Mouse (Mus musculus): ENCODE data around the gene Mllt10.

The Mllt10 gene

DNA sequence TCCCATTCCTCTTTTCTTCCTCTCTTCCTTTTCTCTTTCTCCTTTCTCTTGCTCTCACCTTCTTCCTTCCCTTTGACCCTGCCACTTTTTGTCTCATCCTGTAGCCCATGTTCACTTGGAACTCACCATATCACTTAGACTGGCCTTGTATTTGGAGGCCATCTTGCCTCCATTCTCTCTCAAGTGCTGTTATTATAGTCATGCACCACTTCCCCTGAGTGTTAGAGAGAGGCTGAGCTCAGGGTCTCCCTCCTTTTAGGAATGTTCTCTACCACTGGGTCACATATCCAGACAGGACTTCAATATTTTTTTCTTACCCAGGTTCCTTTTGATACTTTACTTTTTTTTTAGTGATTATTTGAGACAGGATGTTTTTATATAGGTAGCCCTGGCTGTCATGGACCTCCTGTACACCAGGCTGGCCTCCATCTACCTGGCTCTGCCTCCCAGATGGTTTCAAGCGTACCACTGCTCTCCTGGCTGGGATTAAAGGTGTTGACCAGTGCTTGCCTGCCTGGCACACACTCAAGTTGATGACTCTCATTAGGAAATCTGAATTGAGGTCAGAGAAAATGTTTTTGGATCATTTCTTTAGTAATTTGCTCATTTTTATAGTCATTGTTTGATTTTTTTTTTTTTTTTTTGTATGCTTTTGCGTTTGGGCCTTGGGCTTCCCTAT lies 25.3 kb downstream of the Mllt10 start:
- DNase-seq (ENCODE audit: low read depth, low spot score): no peak

- DNase-seq (ENCODE audit: low read depth, low spot score): peak; percentile 45
Observed at GRCm38 (mm10) chr2:18087695-18088094, 32.7 kb downstream of the Mllt10 start.

GRCm38 (mm10) chr2:18093858-18094257 lies 38.8 kb downstream of the Mllt10 start:
- DNase-seq (ENCODE audit: low read depth, low spot score): no peak

DNA sequence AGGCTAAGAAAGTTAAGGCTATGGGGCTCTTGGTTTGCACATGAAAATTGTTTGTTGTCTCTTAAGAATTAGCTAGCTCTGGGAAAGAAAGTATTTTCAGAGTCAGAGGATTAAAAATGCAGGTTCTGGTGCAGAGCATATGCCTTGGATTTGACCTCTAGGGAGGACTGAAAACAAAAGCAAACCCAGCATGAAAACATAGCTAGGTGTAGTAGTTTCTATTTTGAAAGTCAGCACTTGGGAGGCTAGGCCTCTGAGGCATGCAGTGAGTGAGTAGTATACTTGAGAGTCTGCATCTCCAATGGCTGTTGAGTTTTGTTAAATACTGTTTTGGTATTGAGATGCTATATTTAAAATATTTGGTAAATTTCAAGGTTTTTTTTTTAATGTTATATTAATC lies 39.3 kb downstream of the Mllt10 start:
- no peak for DNase-seq (ENCODE audit: low read depth, low spot score)

DNA sequence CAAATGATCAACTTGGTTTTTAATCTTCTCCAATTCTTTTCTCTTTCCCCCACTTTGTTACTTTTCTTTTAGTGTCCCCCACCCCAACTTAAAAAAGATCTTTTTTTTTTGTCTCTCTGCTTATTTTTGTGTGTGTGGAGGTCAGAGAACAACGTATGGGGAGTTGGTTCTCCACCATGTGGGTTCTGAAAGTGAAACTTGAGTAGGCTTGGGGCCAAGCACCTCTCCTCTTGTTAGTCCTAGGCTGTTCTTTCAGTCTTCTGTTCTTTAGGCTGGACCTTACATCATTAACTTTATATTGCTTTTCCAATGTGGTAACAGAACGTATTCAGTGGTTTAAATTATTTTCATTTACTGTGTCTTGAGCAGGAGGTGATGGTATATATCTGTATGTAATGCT lies 40.8 kb downstream of the Mllt10 start:
- no peak for DNase-seq (ENCODE audit: low read depth, low spot score)

DNA sequence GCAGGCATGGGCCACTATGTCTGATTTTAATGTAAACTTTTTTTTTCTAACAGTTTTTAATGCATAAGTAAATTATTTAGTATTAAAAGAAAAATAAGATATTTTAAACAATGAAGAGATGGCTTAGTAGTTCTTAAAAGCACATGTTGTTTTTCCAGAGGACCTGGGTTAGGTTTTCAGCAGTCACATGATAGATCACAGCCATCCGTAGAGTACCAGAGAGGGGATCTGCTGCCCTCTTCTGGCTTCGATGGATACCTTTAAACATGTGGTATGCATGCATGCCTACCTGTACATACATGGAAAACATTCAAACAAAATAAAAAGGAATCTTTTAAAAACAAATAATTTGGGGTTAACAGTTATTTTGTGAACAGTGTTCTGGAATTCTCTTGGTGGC lies 45.9 kb downstream of the Mllt10 start:
- DNase-seq (ENCODE audit: low read depth, low spot score): peak; percentile 73

DNA sequence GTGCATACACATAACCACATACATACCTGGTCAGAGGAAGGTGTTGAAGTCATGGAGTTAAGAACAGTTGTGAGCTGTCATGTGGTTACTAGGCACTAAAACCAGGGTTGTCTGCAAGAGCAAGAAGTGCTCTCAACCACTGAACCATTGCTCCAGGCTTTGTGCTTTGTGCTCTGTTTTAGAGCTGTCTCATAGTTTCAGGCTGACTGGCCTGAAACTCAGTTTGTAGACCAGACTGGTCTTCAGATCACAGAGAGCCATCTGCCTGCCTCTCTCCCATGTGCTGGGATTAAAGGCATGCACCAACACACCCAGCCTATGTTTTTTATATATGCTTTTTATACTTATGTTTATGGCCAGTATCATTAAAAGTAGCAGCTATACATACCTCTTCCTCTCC lies 52.5 kb downstream of the Mllt10 start:
- DNase-seq (ENCODE audit: low read depth, low spot score): no peak

- DNase-seq (ENCODE audit: low read depth, low spot score): no peak
Observed at GRCm38 (mm10) chr2:18108214-18108613, 53.2 kb downstream of the Mllt10 start.

- peak; percentile 77 for DNase-seq (ENCODE audit: low read depth, low spot score)
Observed at GRCm38 (mm10) chr2:18111411-18111810, 56.4 kb downstream of the Mllt10 start.

DNA sequence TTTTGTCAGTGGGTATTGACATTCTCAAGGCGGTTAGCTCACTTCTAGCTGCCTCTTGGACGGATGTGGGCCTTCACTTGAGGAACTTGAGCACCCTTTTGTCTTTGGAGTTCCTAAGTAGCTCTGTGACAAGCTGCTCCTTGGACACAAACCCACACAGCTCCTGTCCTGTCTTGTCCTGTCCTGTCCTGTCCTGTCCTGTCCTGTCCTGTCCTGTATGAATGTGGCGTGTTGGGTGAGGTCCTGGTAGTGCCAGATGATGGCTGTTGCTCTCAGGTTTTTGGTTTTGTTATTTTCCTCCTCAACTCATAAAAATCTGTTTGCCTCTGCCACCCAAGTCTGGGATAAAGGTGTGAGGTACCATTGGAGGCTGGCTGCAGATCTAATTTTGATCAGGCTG lies 61.4 kb downstream of the Mllt10 start:
- DNase-seq (ENCODE audit: low read depth, low spot score): peak; percentile 46

- no peak for DNase-seq (ENCODE audit: low read depth, low spot score)
Observed at GRCm38 (mm10) chr2:18138131-18138530, 83.1 kb downstream of the Mllt10 start.

DNA sequence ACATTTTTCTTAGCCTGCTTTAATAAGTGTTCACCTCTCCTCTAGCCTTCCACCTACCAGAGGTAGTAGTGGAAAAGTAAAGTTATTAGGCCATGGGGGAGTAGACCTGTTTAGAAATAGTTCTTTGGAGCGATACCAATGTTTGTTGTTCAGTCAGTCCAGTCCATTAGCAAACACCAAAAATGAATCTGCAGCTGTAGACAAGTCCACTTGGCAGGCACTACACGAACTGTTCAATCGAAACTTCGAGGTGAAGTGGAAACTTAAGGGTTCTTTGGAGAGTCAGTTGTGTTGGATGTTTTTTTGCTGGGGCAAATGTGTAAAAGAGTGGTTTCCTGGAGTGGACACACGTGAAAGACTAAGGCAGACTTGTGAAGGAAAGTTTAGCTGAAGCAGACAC lies 84.6 kb downstream of the Mllt10 start:
- DNase-seq (ENCODE audit: low read depth, low spot score): no peak

DNA sequence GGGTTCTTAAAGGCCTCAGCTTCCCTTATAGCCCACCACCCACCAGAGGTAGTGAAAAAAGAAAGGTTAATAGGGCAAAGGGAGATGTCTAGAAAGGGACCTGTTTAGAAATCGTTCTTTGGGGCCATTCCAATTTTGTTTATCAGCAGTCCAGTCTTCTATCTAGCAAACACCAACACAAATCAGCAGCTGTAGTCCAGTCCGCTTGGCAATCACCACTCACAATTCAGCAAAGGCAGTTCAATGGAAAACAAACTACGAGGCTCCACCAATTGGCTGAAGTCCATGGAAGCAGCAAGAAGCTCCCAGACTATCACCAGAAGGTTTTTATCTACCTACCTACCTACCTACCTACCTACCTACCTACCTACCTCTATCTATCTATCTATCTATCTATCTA lies 101.1 kb downstream of the Mllt10 start:
- DNase-seq (ENCODE audit: low read depth, low spot score): no peak

DNA sequence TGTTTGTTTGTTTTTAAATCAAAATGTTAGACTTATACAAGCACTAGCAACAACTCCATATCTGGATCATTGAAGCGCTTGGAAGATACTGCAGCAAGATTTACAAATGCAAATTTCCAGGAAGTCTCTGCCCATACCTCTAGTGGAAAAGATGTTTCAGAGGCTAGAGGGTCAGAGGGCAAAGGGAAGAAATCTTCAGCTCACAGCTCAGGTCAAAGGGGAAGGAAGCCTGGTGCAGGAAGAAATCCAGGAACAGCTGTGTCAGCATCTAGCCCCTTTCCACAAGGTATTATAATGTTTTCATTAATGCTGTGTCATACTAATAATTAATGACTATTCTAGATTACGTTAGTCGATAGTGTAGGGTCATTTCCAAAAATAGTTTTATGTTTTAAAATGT lies 104.4 kb downstream of the Mllt10 start:
- no peak for DNase-seq (ENCODE audit: low read depth, low spot score)

DNA sequence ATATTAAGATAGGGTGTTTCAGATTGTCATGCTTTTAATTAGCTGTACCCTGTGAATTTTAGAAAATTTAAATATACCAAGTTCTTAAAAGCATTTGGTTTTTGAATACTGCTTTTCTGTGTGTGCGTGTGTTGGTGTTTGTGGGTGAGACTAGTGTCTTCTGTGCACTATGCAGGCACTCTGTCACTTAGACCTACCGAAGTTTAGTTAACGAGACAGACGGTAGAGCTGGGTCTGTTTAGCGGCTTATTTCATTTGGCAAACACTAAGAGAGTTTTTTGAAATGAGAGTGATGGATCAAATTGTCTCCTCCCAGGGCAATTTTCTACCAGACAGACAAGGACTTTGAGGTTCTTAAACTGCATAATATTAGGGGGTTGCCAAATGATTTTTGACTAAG lies 106.0 kb downstream of the Mllt10 start:
- no peak for DNase-seq (ENCODE audit: low read depth, low spot score)

GRCm38 (mm10) chr2:18165511-18165910 lies 110.5 kb downstream of the Mllt10 start:
- no peak for DNase-seq (ENCODE audit: low read depth, low spot score)

- DNase-seq (ENCODE audit: low read depth, low spot score): no peak
Observed at GRCm38 (mm10) chr2:18169174-18169948, 114.3 kb downstream of the Mllt10 start.

DNA sequence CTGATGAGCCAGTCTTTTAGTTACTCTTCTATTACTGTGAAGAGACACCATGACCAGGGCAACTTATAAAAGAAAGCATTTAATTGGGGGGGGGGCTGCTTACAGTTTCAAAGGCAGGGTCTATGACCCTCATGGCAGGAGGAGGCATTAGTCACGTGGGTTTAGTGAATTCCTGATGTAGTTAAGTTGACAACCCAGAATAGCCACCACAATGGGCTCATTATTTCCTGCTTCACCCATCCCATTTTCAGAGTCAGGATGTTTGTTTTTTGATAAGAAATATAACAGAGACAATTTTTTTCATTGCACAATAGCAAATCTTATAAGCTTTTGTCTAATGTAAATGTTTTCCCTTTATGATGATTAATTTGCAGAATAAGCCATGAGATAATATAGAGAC lies 120.2 kb downstream of the Mllt10 start:
- no peak for DNase-seq (ENCODE audit: low read depth, low spot score)

DNA sequence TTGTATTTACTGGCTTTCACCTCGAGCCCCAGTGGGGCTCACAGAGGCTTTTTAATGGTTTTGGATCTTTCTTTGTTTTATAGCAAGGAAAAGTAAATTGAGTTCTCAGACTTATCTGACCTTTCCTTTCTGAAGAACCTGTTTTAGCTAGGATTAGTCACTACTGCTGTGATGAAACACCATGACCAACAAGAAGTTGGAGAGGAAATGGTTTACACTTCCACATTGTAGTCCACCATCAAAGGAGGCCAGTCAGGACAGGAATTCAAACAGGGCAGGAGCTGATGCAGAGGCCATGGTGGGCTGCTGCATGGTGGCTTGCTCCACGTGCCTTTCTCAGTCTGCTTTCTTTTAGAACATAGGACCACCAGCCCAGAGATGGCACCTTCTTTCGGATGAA lies 121.2 kb downstream of the Mllt10 start:
- no peak for DNase-seq (ENCODE audit: low read depth, low spot score)

DNA sequence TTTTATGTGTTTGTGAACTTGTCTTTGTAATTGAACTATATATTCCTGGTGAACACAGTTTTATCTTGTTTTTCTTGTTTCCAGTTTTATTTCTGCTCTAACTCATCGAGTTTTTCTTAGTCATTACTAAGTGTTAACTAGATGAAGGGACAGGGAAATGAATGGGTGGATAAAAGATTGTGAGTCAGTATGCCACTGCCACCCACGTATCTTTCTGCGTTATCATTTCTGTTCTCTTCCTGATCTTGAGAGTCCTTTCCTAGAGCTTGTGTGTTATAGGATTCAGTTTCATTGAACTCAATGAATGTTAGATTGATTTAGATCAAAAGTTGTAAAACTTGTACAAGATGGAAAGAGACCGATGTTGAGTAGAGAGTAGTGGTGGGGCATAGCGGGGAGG lies 125.3 kb downstream of the Mllt10 start:
- no peak for DNase-seq (ENCODE audit: low read depth, low spot score)

GRCm38 (mm10) chr2:18181631-18182030 lies 126.6 kb downstream of the Mllt10 start:
- DNase-seq (ENCODE audit: low read depth, low spot score): no peak

DNA sequence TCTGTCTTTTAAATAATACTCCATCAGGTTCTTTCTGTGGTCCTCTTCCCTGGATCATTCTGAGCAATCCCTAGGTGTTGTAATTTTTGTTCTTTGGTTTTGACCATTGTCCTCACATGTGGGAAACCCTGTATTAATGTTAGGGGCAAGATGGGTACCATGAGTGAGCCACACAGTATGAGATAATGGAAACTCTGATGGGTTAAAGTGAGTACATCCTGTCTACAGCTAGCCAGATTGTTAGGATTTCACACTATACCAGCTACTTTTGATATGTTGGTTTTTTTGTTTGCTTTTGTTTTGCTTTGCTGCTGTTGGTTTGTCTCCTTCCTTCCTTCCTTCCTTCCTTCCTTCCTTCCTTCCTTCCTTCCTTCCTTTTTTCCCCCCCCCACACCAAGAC lies 128.0 kb downstream of the Mllt10 start:
- DNase-seq (ENCODE audit: low read depth, low spot score): no peak

- no peak for DNase-seq (ENCODE audit: low read depth, low spot score)
Observed at GRCm38 (mm10) chr2:18188367-18188766, 133.3 kb downstream of the Mllt10 start.

Data from ES-CJ7 (cell line).